Mouse (Mus musculus) megakaryocyte, adult 5-6 weeks (primary cell): ENCODE measurements around the gene Akap8l. TPM values are rescaled to one million over a fixed set of nuclear protein-coding genes. Genes with fewer than 3 reads are reported as not detected.

Experiments used
- total RNA-seq, 2 experiments: library from RNA; stranded (forward) in 1 of 2; stranded (reverse) in 1 of 2; fragments of 153-499, 151-499 nt in 1 of 2; fragments of 221-1000, 200-1000 nt in 1 of 2; gene quantifications; 2 replicates each; pipeline versions ENCODE4 v1.2.3 to v1.2.4; 2015 to 2017

Gene Akap8l
- total RNA-seq, 2 experiments from 2014 or later: 48.3 to 66.4 TPM

Other genes with a start within 250 kb of the Akap8l start
- gene Notch3, start 183.8 kb downstream of the Akap8l start, total RNA-seq (2015): 0.18 TPM in 1 of 2 replicates, not detected in the other
- 0.04 and 0.08 TPM in 2 replicates for gene Notch3, start 183.8 kb downstream of the Akap8l start, total RNA-seq (2017)
- gene Ephx3, start 161.1 kb downstream of the Akap8l start, total RNA-seq (2015): 0.07 and 0.23 TPM in 2 replicates
- gene Ephx3, start 161.1 kb downstream of the Akap8l start, total RNA-seq (2017): 0.20 TPM in 1 of 2 replicates, not detected in the other
- gene Brd4, start 65.9 kb downstream of the Akap8l start, total RNA-seq (2015): 128 and 143 TPM in 2 replicates
- 20.7 and 30.3 TPM in 2 replicates for gene Brd4, start 65.9 kb downstream of the Akap8l start, total RNA-seq (2017)
- 43.5 and 49.8 TPM in 2 replicates for gene Akap8, start 29.4 kb downstream of the Akap8l start, total RNA-seq (2015)
- 91.5 and 103 TPM in 2 replicates for gene Akap8, start 29.4 kb downstream of the Akap8l start, total RNA-seq (2017)
- 17.2 and 23.0 TPM in 2 replicates for gene Wiz, start 38.8 kb upstream of the Akap8l start, total RNA-seq (2015)
- gene Wiz, start 38.8 kb upstream of the Akap8l start, total RNA-seq (2017): 4.9 and 5.9 TPM in 2 replicates
- 52.9 and 54.4 TPM in 2 replicates for gene Rasal3, start 53.0 kb upstream of the Akap8l start, total RNA-seq (2015)
- gene Rasal3, start 53.0 kb upstream of the Akap8l start, total RNA-seq (2017): 19.5 and 25.7 TPM in 2 replicates
- 1.7 and 2.0 TPM in 2 replicates for gene Pglyrp2, start 73.6 kb upstream of the Akap8l start, total RNA-seq (2015)
- gene Pglyrp2, start 73.6 kb upstream of the Akap8l start, total RNA-seq (2017): 1.4 and 2.2 TPM in 2 replicates
- gene Cyp4f39, start 102.1 kb upstream of the Akap8l start, total RNA-seq (2015): not detected in 2 replicates
- gene Cyp4f39, start 102.1 kb upstream of the Akap8l start, total RNA-seq (2017): not detected in 2 replicates
- 0.36 and 0.38 TPM in 2 replicates for gene Cyp4f17, start 155.4 kb upstream of the Akap8l start, total RNA-seq (2015)
- 0.66 and 0.98 TPM in 2 replicates for gene Cyp4f17, start 155.4 kb upstream of the Akap8l start, total RNA-seq (2017)
- 25.2 and 28.3 TPM in 2 replicates for gene Cyp4f16, start 186.0 kb upstream of the Akap8l start, total RNA-seq (2015)
- 19.0 and 39.0 TPM in 2 replicates for gene Cyp4f16, start 186.0 kb upstream of the Akap8l start, total RNA-seq (2017)